Mouse (Mus musculus) retina, adult 2 months (tissue): Measurements from ENCODE around the gene Tspan1.

Source experiments
- DNase-seq: peaks from one replicate; pipeline ENCODE4 v3.0.0-alpha.2; 2012; ENCODE audit warnings: low read depth, low spot score

Gene Tspan1

DNA sequence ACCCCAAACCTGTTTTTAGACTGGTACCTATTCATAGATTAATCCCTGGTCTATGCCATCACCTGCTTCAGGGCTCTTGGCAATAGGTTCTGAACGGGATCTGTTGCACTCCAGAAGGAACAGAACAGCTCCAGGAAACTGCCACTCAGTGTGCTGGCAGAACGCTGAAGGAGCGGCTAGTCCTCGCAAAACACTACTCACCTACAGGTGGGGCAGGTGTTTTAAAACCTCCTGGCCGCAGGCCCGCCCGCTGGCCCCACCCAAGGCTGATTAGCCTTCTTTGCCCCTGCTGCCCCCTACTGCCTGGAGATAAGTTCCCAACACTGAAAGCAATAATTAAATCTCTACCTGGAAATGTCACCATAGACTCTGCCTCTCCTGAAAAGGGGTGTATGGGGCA lies at the start of gene Tspan1:
Gene Tspan1, minus strand, starts transcription at position 198 of the 400 bp plus-strand sequence.
- DNase-seq = no peak

DNA sequence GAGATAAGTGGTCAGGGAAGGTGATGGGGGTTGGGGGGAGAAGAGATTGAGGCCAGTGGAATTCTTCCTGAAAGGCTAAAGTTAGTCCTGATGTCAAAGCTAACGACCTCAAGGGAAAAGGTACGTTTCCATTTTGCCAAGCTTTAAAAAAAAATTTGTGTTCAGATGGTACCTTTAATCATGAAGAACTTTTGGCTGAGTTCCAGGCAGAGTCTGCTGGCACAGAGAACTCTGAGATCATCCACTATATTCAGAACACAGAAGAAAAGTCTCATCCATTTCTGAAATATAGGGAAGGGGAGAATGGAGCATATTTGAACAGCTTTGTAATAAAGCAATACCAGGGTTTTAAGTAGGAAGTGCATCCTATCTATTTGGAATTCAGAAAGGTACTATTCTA lies 49.6 kb upstream of the Tspan1 start:
- DNase-seq = no peak

DNA sequence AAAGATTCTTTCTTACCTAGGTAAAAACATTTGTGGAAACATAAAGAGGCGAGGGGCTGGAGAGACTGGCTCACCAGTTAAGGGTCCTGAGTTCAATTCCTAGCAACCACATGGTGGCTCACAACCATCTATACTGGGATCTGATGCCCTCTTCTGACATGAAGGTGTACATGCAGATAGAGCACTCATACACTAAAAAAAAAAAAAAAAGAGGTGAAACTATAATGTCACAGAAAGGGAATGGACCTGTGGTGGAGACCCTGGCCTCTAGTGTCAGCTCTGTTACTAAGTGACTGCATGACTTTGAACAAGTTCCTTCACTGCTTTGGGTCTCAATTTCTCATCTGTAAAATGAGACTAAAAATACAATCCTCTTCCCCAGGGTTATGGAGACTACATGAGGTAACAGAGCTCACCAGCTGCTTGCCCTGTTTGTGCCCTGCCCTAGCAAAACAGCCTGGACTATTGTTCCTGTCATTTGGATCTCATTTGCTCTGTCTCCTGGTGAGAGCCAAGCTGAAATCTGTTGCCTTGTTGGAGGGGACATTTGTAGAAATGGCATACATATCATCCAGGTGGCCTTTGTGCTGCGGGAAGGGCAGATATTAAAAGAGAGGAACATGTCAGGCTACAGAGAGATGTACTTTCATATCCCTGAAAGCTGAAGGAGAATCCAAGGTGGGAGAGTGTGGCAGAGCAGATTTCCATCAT lies 48.6 kb upstream of the Tspan1 start:
- DNase-seq = no peak

DNA sequence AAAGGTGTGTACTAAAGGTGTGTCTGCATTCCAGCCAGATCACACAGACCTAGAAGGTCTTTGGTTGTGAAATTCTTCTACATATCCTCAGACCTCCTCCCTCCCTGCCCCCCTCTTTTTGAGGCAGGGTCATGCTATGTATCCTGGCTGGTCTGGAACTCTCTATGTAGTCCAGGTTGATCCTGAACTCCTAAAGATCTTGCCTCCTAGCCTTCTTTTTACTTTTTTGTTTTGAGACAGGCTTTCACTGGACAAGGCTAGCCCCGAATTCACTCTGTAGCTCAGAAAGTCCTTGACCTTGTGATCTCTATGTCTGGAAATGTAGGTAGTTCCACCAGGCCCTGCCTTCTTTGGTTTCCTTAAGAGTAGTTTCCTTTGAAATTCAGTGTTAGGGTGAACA lies 41.5 kb upstream of the Tspan1 start:
- no peak for DNase-seq

DNA sequence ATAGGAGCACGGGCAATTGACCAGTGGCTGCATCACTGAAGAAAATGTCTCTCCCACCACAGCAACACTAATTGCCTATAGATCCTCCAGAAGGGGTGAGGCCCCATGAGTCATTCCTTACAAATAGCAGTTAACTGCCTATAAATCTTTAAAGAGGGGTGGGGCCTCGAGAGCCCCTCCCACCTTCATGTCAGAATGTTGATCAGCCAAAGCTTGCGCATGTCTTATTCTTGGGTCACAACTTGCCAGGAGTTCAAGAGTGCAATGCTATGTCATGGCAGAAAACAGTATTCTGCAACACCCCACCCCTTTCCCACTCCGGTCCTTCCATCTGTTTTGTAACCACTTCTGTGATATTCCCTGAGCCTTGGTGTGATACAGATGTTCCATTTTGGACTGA lies 39.1 kb upstream of the Tspan1 start:
- DNase-seq = no peak

DNA sequence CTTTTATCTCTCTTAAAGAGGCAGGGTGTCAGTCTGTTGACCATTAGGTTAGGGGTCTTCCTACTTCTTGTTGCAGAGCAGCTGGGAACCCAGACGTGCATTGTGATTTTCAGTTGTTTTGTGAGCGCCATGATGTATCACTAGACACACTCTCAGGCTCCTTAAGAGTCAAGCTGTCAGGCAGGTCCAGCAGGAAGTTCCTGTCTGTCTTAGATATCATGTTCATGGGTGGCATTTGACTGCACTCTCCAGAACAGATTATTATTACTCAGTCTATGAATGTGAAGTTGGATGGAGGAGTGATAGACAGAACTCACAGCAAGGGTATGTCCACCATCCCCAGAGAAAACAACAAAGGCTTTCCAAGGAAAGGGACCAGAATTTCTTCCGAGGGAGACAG lies 37.0 kb upstream of the Tspan1 start:
- DNase-seq = no peak

DNA sequence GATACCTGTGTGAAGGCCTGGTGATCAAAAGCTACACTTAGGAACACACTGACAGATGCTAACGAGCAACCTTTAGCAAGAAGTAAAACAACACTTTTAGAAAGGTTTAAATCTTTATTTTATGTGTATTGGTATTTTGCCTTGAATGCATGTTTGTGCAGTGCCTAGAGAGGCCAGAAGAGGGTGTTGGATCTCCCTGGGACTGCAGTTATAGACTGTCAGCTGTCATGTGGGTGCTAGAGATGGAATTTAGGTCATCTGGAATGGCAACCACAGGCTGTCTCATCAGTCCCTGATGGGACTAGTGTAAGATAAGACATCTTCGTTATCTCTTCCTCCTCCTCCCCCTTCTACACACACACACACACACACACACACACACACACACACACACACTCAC lies 31.0 kb upstream of the Tspan1 start:
- DNase-seq = no peak

DNA sequence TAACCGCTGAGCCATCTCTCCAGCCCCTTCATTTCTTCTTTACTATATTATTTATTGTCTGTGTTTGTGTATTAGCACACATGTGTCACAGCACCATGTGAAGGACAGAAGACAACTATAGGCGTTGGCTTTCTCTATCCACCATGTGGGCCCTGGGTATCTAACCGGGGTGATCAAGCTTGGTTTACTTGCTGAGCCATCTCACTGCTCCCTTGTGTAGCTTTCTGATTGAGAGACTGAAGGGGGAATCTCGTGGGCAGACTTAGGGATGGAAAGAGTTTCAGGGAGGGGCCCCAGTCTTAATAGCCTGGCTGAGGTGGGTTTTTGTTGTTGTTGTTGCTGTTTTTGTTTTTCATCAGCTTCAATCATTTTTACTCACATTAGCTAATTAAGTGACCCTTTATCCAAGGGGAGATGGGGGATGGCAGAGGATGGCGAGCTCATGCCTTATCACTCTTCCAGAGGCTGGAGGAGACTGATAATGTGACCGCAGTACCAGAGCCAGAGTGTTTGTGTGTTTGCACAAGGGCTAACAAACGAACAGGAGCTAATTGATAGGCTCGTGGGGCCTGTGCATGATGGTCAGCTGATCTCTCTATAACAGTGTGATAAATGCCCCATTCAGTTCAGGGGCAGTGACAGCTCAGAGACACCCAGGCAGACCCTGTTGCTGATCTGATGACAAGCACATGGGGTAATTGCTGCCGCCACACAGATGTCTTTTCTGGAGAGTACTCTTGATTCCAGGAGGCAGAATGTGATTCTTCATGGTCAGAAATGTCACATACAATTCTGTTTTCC lies 26.4 kb upstream of the Tspan1 start:
- DNase-seq = no peak

DNA sequence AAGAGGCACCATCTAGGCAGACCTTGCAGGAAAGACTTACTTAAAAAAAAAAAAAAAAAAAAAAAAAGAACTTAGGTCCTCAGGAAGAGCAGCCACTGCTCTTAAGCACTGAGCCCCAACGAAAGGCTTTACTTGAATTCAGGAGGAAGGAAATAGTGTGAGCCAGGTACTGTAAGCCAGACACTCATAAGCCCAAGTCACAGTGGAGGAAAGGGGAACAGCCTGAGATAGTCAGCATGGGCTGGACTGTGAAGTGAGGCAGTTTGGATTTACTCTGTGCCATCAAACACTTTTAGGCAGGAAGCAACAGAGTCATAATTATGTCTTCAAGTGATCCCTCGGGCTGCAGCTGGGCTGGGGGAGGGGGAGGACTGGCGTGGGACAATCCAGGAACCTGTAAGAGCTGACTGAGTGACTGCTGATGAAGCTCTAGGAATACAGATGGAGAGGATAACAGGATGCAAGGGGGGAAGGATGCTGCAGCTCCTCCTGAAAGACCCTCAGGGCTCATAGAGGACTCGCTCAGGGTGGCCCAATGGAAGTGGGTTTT lies 25.0 kb upstream of the Tspan1 start:
- DNase-seq = no peak

DNA sequence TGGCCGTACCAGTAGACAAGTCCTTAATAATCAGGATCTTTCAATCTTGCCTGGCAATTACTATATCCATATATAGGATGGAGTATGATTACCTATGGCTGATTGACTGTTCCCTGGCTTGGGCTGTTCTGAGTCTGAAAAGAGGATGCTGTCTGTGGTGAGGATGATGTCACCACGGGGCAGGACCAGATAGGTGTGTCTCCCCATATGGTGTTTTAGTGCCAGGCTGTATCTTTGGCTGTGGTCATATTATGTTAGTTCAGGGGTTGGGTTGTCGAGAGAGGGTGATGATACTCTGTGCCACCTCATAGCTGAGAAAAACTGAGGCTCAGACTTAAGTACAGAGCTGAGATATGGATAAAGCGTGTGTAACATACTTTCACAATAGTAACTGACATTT lies 17.7 kb upstream of the Tspan1 start:
- no peak for DNase-seq

DNA sequence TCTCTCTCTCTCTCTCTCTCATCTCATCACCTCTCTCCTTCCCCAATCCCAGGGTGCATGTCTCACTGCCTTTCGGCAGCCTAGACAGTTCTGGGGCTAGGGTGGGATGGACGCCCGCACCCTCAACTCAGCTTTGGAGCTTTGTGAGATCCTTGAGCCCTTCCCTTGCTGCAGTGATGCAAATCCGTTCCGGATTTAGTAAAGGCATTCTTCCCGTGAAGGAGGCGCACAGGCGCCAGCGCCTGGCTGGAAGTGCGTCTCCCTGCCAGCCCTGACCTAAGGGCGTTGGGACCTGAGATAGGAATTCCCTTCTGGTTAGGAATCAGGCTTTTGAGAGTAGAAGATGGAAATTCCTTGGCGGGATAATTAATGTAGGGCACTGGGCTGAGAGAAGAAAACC lies 15.3 kb upstream of the Tspan1 start:
- no peak for DNase-seq

DNA sequence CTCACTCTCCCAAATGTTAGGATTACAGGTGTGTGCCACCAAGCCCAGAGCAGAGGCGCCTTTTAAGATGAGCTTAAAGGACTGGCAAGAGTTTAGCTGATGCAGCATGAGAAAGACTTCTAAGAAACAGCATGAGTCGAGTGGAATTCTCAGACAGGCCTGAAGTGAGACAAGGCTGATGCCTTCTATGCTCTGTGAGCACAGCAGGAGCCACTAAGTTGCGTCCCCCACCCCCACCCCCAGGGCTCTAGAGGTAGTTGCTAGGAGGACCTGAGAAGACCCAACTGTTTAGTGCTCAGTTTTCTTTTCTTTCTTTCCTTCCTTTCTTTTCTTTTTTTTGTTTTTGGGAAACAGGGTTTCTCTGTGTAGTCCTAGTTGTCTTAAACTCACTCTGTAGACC lies 14.7 kb upstream of the Tspan1 start:
- no peak for DNase-seq

DNA sequence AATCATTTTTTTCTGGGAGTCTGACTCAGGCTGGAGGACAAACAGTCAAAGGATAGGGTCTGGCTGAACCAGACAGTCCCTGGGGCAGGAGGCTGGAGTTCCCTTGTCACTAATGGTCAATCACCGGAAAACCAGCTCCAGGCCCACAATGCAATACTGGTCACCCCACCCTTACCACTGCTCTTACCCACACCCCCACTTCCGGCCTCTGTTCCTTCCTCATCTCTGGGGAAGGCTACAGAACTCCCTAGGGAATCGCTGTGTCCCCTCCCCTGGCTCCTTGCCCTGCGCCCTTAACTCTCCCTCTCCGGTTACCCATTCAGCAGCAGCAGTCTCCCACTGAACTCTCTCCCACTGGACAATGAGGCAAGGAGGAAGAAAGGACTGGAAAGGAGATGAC lies 9.7 kb upstream of the Tspan1 start:
- DNase-seq = no peak

DNA sequence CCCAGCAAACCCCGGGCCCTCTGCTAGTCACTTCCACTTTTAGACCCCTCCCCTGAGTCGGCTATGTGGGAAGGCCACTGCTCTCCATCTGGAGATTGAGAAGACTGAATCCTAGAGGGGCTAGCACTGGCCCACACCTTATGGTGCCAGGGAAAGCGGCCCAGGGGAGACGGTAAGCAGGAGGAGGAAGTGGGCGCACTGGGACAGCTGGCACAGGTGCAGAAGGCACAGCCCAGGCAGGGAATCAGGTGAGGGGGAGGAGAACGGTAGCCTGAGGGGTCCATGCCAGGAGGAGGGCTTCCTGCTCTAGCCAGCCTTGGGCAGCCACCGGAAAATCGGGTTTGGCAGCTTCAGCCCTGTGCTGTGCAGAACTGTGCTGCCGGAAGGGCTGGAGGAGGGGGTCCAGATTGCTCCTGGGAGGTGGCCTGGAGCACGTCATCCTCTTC lies 9.2 kb upstream of the Tspan1 start:
- no peak for DNase-seq

DNA sequence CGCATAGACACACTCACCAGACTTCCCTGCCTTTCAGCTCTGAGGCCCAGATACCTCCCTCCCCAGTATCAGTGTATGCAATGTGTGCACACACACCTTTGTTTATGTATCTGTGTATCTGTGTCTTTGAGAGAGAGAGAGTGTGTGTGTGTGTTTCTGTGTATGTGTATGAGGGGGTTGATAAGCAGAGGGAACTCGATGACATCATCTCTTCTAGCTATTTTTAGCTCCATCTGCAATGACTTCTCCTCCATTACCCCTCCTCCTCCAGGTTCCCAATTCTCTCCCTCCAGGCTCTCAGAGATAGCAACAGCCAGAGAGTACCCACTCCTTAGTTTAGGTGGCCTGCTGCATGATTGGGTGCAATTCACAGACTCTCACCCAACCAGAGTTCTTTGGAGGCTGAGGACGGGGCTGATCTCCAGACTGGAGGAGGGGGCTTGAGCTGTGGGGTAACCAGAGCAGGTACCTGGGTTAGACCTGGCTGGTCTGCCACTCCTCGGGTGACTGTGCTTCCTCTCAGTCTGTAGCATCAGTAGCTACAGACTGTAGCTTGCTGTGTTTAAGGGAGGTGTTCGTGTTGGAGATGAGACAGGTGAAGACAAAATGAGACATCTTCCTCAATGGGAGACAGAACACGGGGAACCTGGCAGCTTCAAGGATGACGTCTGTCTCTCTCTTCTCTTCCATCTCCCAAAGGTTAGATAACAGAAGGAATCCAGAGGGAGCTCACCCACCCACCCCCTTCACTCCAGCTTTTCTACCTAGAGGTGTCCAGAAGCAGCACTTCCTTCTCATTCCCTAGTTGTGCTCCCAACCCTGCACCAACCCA lies 8.5 kb upstream of the Tspan1 start:
- no peak for DNase-seq

DNA sequence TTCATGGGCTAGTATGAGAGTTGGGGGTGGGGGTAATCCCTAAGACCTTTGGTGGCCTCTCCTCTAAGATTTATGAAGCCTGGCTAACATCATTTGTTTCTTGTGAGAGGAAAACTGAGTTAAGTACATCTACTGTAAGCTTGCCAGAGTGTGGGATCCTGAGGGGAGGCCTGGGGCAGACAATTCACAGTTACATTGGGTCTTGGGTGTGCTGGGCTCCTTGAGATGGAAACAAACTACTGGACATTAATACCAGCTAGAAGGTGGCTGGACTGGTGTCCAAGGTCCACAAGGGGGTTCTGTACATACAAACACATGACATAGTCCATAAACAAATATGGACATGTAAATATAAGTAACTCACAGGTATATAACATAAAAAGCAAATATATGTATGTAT lies 7.7 kb upstream of the Tspan1 start:
- no peak for DNase-seq

DNA sequence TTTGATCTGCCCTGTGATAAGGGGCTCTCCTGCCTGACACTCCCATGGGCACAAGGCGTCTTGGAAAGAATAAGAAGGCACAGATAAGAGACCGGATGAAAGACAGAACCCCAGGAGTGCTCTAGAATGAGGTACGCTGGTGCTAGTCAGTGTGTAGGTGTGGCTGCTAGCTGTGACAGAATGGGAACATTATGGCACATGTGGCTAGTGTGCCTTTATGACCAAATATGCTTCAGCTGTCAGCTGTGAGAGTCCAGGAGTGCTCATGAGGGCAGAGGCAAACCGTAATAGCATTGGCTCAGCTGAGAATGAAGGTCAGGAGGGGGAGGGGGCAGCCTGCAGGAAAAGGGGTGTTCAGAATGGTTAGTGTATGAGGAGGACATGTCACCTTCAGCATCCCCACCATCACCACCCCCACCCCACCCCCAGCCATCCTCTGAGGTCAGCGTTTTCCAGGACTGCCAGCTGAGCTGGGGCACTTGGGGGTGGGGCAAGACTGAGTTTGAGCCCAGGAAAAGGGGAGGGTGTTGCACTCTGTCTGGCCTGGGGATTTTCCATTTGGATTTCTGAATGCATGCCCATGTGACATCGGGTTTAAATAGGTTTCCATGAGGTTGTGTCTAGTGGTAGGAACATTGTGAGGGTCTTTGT lies 7.2 kb upstream of the Tspan1 start:
- no peak for DNase-seq

DNA sequence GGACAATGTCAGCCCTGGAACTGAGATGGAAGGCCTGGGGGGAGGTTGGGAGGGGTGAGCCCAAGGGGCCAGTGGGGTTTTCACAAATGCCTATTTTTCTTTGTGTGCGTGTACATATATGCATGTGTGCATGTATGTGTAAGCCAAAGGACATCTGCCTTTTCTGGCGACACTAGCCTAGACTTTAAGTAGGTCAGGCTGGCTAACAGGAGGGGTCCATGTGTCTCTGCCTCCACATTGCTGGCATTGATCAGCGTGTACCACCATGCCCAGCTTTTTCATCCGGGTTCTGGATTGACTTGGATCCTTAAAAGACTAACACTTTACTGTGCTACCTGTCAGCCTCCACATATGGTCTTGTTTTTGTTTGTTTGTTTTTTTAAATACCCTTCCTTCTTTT lies 6.4 kb upstream of the Tspan1 start:
- no peak for DNase-seq

DNA sequence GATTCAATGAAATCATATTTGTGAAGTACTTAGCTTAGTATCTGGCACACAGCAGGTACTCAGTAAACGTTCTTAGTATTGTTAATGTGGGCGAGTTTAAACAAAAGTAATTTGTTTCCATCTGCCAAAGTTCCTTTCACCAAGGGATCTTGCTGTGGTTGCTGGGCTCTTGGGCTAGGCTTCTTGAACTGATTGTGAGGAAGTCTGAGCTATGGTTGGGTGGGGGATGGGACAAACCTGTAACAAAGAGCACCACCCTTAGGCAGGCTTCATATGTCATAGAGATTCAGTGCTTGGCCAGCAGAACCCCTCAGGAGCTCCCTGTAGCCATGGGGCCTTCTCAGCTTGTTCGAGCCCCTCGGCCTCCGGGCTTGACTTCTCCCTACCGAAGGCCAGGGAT lies 5.7 kb upstream of the Tspan1 start, which contains the start of the genes 1700042G07Rik and Gm49337:
Gene 1700042G07Rik, plus strand, starts transcription at position 301 of the 400 bp plus-strand sequence.
Gene Gm49337, plus strand, starts transcription at position 313 of the 400 bp plus-strand sequence.
- DNase-seq = no peak

DNA sequence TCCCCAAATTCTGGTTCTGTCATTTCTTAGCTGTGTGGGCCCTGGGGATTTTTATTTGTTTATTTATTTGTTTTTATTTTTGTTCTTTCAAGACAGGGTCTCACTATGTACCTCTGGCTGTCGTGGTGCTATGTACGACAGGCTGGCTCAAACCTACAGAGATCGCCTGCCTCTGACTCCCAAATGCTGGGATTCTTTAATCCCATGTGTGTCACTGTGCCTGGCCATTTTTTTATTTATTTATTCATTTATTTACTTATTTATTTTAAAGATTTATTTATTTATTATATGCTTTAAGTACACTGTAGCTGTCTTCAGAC lies 1.9 kb upstream of the Tspan1 start:
- no peak for DNase-seq

DNA sequence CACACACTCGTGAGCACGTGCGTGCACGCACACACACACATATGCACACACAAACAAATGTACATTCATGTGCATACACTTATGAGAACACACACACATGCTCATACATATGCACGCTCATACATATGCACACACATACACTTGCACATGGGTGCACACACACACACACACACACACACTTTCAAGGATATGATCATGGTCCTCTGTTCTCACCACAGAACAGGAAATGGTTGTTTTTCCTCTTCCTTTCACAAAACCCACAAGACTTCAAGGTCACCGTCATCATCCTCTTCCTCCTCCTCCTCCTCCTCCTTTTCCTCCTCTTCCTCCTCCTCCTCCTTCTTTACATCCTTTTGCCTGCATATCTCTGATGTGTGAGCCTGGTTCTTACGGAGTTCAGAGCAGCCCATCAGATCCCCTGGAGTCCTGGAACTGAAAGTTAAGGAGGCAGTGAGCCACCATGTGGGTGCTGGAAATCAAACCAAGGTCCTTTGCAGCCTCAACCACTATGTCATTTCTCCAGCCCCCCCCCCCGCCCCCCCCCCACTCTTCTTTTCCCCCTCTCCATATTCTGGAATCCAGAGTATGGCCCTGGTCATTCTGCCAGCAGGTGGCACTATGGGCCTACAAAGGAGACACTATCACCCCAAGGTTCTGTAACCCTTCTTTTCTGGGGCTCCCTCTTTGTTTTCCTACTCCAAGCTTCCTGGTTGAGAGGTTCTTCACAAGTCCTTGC lies 1.4 kb upstream of the Tspan1 start:
- DNase-seq = no peak
